Mouse (Mus musculus) testis, adult 2 months (tissue): ENCODE measurements around the gene Otos. TPM values are rescaled to one million over a fixed set of nuclear protein-coding genes. Genes with fewer than 3 reads are reported as not detected.

Source experiments
- H3K27ac ChIP-seq: fragments of 200-500 bp; 2 replicates; pipeline ENCODE4 v1.5.1; 2012; ENCODE audit warnings: low read depth, low read length; ENCODE audit not compliant: control insufficient read depth, insufficient read depth
- H3K27me3 ChIP-seq: fragments of 200-500 bp; 2 replicates; pipeline ENCODE4 v1.6.1; 2012; ENCODE audit warnings: mild to moderate bottlenecking, low read length, moderate library complexity; ENCODE audit not compliant: control insufficient read depth, insufficient read depth
- H3K36me3 ChIP-seq: fragments of 200-500 bp; 2 replicates; pipeline ENCODE4 v1.6.1; 2012; ENCODE audit warnings: mild to moderate bottlenecking, low read length; ENCODE audit not compliant: control insufficient read depth, insufficient read depth
- H3K4me1 ChIP-seq: fragments of 200-500 bp; 2 replicates; pipeline ENCODE4 v1.6.1; 2012; ENCODE audit warnings: low read length; ENCODE audit not compliant: control insufficient read depth, insufficient read depth
- H3K4me3 ChIP-seq: fragments of 200-500 bp; 2 replicates; pipeline ENCODE4 v1.5.1; 2012; ENCODE audit warnings: low read depth, mild to moderate bottlenecking, low read length, moderate library complexity, mixed read lengths; ENCODE audit not compliant: control insufficient read depth
- CTCF ChIP-seq: fragments of 200-500 bp; IDR thresholded peaks from 2 replicates; pipeline ENCODE4 v1.5.1; 2012; ENCODE audit warnings: low read depth, mild to moderate bottlenecking, inconsistent platforms, low read length, moderate library complexity; ENCODE audit not compliant: control insufficient read depth, insufficient read depth, insufficient replicate concordance
- POLR2A ChIP-seq: fragments of 200-500 bp; IDR thresholded peaks from 2 replicates; pipeline ENCODE4 v1.6.1; 2012; ENCODE audit warnings: low read depth, mild to moderate bottlenecking, inconsistent platforms, low read length, moderate library complexity; ENCODE audit not compliant: control insufficient read depth
- polyA plus RNA-seq: library from polyadenylated mRNA; depleted of rRNA; stranded (reverse); fragments of >200 nt; gene quantifications from 2 replicates; pipeline ENCODE4 v1.2.3, GENCODE M21; 2012; rRNA removed

Otos gene
- polyA plus RNA-seq: not detected in 2 replicates

DNA sequence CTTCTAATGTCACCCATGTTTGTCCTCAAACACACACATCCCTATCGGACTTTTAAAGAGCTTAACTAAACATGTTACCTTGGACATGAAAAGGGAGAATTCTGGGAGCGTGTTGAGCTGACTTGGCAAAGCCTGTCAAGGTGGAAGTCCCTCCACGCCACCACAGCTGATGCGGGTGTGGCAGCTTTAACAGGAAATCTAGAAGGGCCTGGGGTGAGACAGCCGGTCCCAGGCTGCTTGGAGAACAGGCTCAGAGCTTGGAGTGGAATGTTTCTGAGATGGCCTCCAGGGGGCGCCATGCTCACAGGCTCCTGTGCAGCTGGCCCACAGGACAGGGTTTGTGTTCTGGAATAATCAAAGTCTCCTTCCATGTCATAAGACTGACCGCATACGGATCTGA, at the start of gene Otos:
Otos (minus strand) TSS at position 169 of the 400 bp plus-strand sequence.
- Histone ChIP-seq H3K4me3 (no peak within 1 kb of the TSS), H3K27me3 (no peaks in the 10 kb centered on the region), H3K27ac (no peak within 1 kb of the TSS), H3K4me1 (peaks cover 6% of the 10 kb centered on the region), H3K36me3 (no peaks in the 10 kb centered on the region)
- TF ChIP-seq POLR2A (no peak), CTCF (peak; percentile 95)

DNA sequence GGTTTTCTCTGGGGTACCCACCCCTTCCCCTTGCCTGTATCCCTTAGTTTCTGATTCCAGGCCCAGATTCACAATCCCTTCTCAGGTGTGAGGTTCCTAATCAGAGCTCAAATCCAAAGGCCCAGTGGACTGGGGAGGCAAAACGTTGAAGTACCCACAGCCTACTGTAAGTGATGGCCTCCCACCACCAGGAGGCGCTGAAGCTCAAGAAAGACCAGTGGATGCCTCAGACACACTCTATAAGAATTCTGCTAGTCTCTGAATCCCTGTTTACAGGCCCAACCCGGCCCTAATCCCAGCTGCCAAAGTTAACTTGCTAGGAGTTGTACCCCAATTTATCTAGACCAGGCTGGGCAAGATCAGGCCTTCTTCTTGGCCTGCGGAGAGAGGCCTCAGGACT, 48.2 kb upstream of the Otos start:
- H3K27ac ChIP-seq: no peak overlapping the region
- TF ChIP-seq POLR2A (no peak), CTCF (peak; percentile 83; the same call in 1 of the 2 replicates)
- peaks cover 2% of the 10 kb centered on the region; the same call in 1 of the 2 replicates for H3K4me1 ChIP-seq

GRCm38 (mm10) chr1:92695751-92696150, 47.1 kb upstream of the Otos start:
- Histone ChIP-seq H3K27ac (no peak overlapping the region), H3K27me3 (no peaks in the 10 kb centered on the region), H3K4me1 (peaks cover 2% of the 10 kb centered on the region; the same call in 1 of the 2 replicates), H3K36me3 (no peaks in the 10 kb centered on the region), H3K4me3 (no peak overlapping the region)
- TF ChIP-seq CTCF (no peak), POLR2A (no peak)

More for the DNA sequence above, 48.2 kb upstream of the Otos start:
- Histone ChIP-seq H3K27me3 (no peaks in the 10 kb centered on the region), H3K36me3 (no peaks in the 10 kb centered on the region), H3K4me3 (no peak overlapping the region)

- Histone ChIP-seq H3K4me1 (peaks cover 2% of the 10 kb centered on the region; the same call in 1 of the 2 replicates), H3K4me3 (no peak overlapping the region), H3K27ac (no peak overlapping the region), H3K27me3 (no peaks in the 10 kb centered on the region), H3K36me3 (no peaks in the 10 kb centered on the region)
- no peak for TF ChIP-seq POLR2A
- TF ChIP-seq CTCF: no peak
Observed at GRCm38 (mm10) chr1:92691166-92691844, 42.7 kb upstream of the Otos start.

DNA sequence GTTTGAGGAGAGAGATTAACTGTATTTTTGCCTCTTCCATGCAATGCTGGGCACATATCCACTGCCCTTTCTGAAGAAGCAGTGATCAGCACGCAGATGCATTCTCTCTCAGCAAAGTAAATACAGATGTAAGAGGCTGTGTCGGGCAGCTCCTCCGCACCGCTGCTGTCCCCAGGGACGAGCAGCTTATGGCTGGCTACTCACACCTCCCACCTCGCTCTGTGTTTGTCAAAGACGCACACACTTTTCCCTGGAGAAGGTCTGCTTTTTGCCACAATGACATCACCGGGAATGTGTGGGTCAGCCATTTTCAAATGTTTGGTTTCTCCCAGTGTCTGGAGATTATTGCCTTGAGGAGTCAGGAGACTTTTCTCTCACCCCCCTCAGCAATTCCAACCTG, 38.4 kb upstream of the Otos start:
- Histone ChIP-seq H3K4me3 (no peak overlapping the region), H3K27me3 (no peaks in the 10 kb centered on the region), H3K27ac (no peak overlapping the region), H3K4me1 (no peaks in the 10 kb centered on the region), H3K36me3 (no peaks in the 10 kb centered on the region)
- TF ChIP-seq CTCF (no peak), POLR2A (no peak)

DNA sequence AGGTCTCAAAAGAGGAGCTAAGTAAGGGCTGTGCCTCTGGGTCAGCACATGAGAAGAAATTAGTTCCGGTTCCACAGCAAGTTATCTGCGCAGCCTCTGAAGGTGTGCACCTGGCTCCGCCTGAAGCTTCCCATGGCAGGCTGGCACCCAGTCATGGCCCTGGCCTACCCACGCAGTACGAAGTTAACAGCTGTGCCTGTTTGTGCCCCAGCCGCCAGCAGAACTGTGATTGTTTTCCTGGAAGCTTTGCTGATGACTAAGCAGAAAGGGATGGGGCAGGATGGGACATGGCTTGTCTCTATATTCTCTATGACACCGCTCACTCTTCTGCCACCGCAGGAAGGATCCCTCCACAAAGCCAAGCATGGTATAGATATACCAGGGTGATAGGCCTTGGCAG, 34.5 kb upstream of the Otos start:
- TF ChIP-seq CTCF (no peak), POLR2A (no peak)
- no peak overlapping the region for H3K4me3 ChIP-seq
- no peaks in the 10 kb centered on the region for H3K36me3 ChIP-seq
- H3K27me3 ChIP-seq: no peaks in the 10 kb centered on the region
- no peaks in the 10 kb centered on the region for H3K4me1 ChIP-seq
- no peak overlapping the region for H3K27ac ChIP-seq

GRCm38 (mm10) chr1:92680668-92681603, 32.3 kb upstream of the Otos start:
- Histone ChIP-seq H3K4me1 (no peaks in the 10 kb centered on the region), H3K4me3 (no peak overlapping the region), H3K27ac (no peak overlapping the region), H3K36me3 (no peaks in the 10 kb centered on the region), H3K27me3 (no peaks in the 10 kb centered on the region)
- TF ChIP-seq CTCF (no peak), POLR2A (no peak)
